Mouse (Mus musculus): ENCODE results near the gene Arf6. TPM values are rescaled to one million over a fixed set of nuclear protein-coding genes. Genes with fewer than 3 reads are reported as not detected.

Arf6 gene
- polyA plus RNA-seq, 1 experiment from 2014 or later: 42.4 TPM

DNA sequence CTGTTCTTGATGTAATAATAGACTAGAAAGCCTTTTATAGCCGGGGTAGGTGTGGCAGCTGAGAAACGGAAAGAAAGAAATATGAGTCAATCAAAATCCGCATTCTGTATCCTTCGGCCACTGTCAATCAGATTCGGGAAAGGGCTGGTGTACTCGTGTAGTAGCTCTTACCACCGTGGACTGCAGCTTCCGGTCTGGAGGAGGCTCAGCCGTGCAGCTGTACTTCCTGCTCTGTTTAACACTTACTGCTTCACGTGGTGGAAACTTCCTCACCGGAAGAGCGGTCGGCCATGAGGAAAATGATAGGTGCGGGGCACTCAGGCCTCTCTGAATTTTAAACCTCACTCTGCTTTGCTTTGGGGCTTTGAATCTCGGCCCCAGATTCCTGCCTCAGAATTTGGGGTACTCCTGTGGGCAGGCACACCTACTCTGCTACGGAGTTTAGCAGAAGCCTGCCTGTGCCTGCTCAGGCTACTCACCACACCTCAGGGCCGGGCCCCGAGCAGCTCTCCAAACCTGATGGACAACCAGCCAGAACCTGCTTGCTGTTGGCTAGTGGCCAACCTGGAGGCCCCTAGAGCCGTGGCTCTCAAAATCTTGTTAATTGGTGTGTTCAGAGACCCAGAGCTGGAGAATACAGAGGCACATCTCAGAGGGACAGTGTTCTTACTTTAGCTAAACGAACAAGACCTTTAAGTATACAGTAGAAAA is 51.0 kb downstream of the Arf6 start:
- peaks cover 15% of the 10 kb centered on the region for H3K4me1 ChIP-seq (replicated peaks)
- H3K4me3 ChIP-seq: no peak overlapping the region
- no peaks in the 10 kb centered on the region for H3K27me3 ChIP-seq (ENCODE audit: insufficient read depth, poor library complexity, severe bottlenecking)
- no peak for DNase-seq (ENCODE audit: low spot score)
- no peaks in the 10 kb centered on the region for H3K36me3 ChIP-seq
- H3K9me3 ChIP-seq: peaks cover 9% of the 10 kb centered on the region; the same call in 1 of the 2 replicates
- no peak overlapping the region for H3K27ac ChIP-seq
- 92% methylated on average over 20 of the region's 20 CpGs for WGBS

Other genes starting within 250 kb of the Arf6 start
- 1,324 and 1,340 TPM in 2 replicates for gene Rps29, start 213.0 kb upstream of the Arf6 start, polyA plus RNA-seq (2016; fragmentation: Nextera tagmentation; extraction: Ambion mirVana)
- 28.3 and 31.8 TPM in 2 replicates for gene Lrr1, start 203.3 kb upstream of the Arf6 start, polyA plus RNA-seq (2016; fragmentation: Nextera tagmentation; extraction: Ambion mirVana)
- 497 and 532 TPM in 2 replicates for gene Rpl36al, start 188.1 kb upstream of the Arf6 start, polyA plus RNA-seq (2016; fragmentation: Nextera tagmentation; extraction: Ambion mirVana)
- gene Mgat2, start 188.0 kb upstream of the Arf6 start, polyA plus RNA-seq (2016; fragmentation: Nextera tagmentation; extraction: Ambion mirVana): 33.9 and 35.6 TPM in 2 replicates
- 44.2 and 59.3 TPM in 2 replicates for gene Gm49383, start 175.0 kb upstream of the Arf6 start, polyA plus RNA-seq (2016; fragmentation: Nextera tagmentation; extraction: Ambion mirVana)
- gene Dnaaf2, start 173.7 kb upstream of the Arf6 start, polyA plus RNA-seq (2016; fragmentation: Nextera tagmentation; extraction: Ambion mirVana): 16.4 and 17.9 TPM in 2 replicates
- gene Gm49384, start 167.9 kb upstream of the Arf6 start, polyA plus RNA-seq (2016; fragmentation: Nextera tagmentation; extraction: Ambion mirVana): 36.4 and 49.5 TPM in 2 replicates
- 23.4 and 30.9 TPM in 2 replicates for gene Pole2, start 144.0 kb upstream of the Arf6 start, polyA plus RNA-seq (2016; fragmentation: Nextera tagmentation; extraction: Ambion mirVana)
- 1.9 and 2.5 TPM in 2 replicates for gene Klhdc1, start 131.0 kb upstream of the Arf6 start, polyA plus RNA-seq (2016; fragmentation: Nextera tagmentation; extraction: Ambion mirVana)
- gene Klhdc2, start 75.5 kb upstream of the Arf6 start, polyA plus RNA-seq (2016; fragmentation: Nextera tagmentation; extraction: Ambion mirVana): 204 and 207 TPM in 2 replicates
- gene Nemf, start 15.0 kb upstream of the Arf6 start, polyA plus RNA-seq (2016; fragmentation: Nextera tagmentation; extraction: Ambion mirVana): 69.6 and 91.1 TPM in 2 replicates
- gene Gm9887, start 308 bp downstream of the Arf6 start, polyA plus RNA-seq (2016; fragmentation: Nextera tagmentation; extraction: Ambion mirVana): 0.96 and 1.9 TPM in 2 replicates
- 21.3 and 24.9 TPM in 2 replicates for gene Vcpkmt, start 210.9 kb downstream of the Arf6 start, polyA plus RNA-seq (2016; fragmentation: Nextera tagmentation; extraction: Ambion mirVana)